Mouse (Mus musculus) left cerebral cortex, adult 9 months (tissue): ENCODE measurements around the gene Sh3pxd2a.

Source experiments
- DNase-seq, 2 experiments: peaks; one replicate each; pipeline ENCODE4 v3.0.0; 2022; ENCODE audit warnings: low spot score in 2 of 2

The Sh3pxd2a gene

DNA sequence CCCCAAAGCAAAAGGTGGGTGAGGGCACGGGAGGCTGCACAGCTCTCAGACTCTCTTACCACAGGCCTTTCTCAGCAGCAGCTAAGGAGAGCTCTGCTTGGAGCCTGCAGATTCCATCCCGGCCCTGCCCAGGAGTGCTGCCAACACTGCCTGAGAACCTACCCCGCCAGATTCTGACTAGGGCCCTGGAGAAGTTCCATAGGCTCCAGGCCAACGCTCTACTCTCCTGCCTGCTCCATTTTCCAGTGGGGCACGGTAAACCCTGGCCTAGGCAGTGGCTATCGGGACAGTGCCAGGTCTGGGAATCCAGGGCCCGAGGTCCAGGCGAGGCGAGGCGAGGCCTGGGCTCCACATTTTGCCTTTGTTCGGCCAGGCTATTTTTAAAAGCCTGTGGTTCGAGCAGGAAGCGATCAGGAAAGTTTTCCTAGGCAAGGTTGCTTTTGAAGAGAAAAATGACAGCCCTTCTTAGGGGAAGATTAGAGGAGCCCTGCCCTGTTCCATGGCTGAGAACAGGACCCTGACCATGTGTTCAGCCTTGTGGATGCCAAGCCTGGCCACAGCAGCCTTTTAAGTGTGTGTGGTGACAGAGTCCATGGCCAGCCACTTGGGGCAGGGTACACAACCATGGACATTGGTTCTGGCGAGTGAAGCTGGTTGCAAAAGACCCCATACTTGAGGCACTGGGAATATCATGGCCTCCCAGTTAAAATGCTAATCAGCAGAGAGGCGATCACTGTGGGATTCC, 184.2 kb downstream of the Sh3pxd2a start:
- peak in 1 of 2 experiments; percentile 89 for DNase-seq

DNA sequence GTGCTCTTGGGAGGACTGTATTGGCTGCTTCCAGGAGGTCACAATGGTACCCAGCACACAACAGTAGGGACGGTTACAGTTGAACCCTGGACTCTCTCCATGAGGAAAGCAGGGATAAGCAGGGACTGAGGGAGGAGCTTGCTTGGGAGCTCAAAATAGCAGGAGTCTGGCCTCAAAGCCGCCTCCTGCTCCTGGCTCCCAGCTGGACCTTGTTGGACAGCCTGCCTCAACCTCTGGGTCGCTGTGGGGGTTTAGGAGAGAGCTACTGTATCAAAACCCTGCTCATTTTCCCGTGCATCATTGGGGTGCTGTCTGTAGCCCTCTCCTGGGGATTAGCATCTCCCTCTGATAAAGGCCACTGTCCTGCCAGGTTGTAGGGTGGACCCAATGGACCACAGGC, 184.8 kb downstream of the Sh3pxd2a start:
- DNase-seq, result no peak

DNA sequence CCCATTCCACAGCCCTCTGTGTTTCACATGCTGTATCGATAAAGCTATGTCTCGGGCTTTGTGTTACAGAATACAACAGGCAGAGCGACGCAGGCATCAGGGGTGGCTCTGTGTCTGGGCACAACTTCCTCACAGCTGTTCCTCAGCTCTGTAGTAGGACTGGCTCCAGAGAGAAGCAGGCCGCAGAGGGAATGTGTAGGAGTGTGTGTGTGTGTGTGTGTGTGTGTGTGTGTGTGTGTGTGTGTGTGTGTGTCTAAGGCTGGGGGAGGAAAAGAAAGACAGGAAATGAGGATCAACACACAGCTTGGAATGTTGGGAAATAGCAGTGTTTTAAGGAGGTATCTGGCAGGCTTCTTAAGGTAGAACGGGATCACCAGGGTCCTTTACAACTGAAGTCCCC, 187.5 kb downstream of the Sh3pxd2a start:
- peak in 1 of 2 experiments; percentile 78 for DNase-seq

DNA sequence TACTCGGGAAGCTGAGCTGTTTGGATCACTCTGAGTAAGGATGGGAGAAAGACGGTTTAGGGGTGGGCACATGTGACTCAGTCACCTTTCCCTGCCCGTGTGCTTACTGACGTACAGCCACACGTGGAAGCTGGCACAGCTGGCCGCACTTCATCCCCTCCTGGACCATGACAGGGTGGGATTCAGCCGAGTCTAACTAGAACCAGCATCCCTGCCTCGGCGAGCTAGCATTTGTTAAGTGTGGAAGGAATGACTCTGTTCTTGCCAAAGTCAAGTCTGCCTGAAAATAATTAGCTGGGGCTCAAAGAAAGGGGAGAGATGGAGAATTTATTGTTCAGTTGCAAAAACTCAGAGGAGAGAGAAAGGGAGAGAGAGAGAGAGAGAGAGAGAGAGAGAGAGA, 193.7 kb downstream of the Sh3pxd2a start:
- DNase-seq, result no peak

DNA sequence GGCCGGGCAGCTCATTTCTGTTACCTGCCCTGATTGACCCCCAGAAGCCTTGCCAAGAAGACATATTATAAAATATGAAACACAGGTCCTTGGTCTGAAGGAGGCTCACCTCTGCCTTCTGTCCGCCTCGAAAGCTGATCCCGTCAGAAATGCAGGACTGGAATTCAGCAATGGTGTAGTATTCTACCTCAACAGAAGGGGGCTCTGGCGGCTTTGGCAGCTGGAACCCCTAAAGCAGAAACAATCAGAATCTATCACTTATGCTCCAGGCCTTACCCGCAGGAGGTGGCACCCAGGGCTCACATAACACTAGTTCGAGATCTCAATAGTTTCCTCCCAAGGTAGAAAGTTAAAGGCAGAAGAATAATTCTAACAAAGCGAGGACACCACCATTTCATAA, 194.5 kb downstream of the Sh3pxd2a start:
- DNase-seq, result no peak

DNA sequence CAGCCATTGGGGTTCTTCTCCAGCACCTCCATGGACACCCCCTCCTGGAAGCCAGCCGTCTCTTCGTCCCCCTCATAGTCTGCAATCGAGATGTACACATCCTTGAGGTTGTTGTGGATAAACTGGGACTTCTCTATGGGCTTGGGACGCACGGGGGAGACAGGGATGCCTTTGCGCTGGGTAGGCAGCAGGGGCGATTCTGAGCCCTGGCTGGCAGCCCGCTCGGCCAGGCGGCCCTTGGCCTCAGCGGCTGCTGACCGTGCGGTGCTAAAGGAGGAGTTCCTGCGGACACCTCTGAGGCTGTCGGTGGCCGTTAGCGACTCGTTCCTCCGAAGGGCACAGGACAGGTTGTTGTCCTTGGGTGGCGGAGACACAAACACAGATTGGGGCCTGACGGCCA, 197.1 kb downstream of the Sh3pxd2a start:
- no peak for DNase-seq

DNA sequence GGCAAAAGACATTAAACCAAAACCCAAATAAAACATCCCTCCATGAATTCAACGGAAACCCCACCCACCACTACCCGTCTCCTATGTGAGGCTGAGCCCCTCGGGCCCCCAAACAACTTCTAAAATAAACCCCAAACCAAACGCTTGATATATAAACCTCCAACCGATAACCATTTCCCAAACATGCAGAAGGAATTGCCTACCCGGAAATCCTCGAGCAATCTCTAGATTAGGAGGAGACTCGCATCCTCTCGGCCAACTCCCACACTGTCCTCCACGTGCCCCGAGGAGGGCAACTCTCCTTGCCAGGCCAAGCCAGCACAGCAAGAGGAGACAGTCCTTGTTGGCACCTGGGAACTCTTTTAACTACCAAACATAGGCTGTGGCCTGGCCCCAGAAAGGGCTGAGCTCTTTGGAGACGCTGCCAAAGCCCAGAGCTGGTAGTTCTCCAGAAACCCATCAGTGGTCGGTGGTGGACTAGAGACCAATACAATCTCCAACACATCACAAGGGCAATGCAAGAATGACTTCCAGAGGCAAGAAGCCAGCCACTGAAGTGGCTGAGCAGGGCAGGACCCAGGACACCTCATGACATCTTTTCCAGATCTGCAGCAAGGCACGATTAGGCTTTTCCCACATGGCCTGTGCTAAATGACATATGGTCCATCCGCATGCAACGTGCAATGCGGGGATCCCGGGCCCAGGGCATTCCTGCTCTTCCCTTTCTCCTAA, 198.0 kb downstream of the Sh3pxd2a start:
- DNase-seq, result no peak

DNA sequence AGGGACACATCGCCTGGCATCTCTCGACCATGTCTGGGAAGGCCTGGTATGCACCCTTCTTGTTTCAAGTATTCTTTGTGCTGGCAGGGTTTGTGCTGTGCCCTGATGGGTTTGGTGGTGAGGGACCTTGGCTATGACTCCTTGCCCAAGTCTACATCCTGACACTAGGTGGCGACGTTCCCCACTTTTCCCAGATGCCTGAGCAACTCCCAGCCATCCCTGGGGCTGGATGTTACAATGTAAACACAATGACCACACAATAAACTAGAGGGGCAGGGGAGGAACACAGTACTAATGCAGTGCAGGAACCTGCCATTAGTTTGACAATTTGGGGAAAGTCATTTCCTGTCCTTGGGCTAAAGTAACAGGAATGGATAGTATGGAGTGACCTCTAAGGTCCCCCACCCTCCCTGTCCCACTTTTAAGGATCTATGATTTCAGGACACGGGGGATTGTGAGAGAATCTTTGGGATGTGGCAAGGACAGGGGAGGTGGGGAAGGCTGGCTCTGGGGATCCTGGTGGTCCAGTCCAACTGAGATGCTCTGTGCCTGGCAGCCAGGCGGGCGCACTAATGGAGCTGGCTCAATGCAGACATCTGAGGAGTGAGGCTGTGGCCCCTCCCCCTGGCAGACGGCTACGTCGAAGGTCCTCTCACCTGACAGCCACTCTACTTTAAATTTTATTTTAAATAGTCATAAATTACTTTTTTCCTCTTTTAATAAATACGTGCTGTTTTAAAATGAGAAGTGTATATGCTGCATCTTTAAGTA, 199.7 kb downstream of the Sh3pxd2a start:
- DNase-seq, result peak in 1 of 2 experiments; percentile 76

DNA sequence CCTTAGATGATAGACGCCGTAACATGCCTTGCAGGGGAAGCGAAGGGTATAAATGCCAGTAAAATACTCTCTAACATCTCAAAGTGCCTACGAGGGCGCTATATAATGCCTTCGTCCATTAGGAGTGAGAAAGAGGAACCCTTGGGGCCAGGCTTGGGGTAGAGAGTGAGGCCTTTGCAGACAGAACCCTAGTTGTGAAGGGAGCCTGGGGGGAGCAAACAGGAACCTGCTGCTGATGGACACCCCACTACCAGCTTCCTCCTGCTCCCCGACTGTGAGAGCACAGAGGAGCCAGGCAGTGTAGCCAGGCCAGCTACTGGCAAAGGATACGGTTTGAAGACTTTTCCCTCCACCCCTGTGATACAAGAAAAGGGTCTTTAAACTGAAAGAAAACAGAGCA, 200.6 kb downstream of the Sh3pxd2a start:
- no peak for DNase-seq

DNA sequence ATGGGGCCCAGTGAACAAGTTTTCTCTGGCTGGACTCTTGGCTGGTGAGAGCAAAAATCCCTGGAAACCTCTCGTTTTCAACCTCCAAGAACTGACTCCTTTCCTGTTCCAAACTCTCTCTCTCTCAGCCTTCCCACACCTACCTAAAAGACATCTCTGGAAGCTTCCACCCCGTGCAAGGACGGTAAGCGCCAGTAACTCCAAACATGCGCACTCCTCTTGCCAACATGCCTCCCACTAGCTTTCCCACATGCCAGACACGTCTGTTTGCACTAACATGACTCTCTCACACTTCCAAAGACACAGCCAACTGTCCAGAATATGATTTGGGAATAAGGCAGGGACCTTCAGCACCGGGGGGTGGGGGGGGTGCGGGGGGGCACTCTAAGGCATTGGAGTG, 203.0 kb downstream of the Sh3pxd2a start:
- peak in 1 of 2 experiments; percentile 60 for DNase-seq

DNA sequence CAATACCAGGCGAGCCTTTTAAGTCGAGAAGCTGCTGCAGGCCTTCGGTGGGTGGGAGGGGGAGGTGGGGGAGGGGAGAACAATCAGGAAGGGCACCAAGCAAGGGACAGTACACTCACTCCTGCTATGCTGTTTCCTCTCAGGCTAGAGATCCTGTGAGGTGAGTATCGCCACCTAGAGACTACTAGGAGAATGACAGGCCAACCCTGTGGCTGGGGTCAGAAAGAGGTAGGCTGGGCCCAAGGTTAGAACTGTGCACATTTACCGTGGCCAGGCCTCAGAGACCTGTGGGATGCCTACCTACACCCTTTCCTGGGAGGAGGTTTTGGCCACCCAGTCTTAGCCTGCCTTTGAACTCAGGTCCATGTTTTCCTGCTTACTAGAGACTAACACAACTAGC, 204.6 kb downstream of the Sh3pxd2a start:
- no peak for DNase-seq

DNA sequence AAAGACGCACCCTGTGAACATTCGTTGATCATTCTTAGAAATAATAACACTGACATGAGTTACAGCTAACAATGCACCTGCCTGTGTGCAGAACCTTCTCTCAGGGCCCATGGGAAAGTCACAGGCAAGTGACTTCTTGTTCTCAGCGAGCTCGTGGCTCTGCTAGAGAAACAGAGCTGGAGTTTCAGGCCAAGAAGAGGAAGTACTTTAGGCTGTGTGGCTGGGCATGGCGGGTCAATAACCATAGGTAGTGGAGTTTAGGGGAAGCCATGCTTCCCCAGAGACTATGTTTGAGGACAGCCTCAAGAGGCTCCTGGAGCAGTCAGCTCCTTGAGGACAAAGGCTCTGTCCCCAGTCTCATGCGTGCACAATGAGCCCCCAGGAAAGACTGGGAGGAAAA, 208.3 kb downstream of the Sh3pxd2a start:
- DNase-seq, result no peak

DNA sequence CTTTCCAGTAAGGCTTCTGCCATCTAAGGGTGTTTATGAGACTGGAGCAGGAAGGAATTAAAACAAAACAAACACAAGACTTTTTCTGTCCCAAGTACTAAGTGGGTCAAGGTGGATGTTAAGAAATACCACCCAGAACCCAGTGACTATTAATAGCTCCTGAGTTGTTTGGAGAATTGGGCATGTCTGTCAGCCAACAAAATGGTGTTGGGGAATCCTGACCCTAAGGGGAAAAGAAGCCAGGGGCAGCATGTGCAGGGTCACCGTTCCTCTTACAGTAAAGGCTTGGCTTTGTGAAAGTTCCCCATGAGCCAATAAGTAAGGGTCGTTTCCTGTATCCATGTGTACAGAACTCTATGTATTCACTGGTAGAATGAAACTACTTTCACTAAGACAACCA, 209.2 kb downstream of the Sh3pxd2a start:
- DNase-seq, result no peak

DNA sequence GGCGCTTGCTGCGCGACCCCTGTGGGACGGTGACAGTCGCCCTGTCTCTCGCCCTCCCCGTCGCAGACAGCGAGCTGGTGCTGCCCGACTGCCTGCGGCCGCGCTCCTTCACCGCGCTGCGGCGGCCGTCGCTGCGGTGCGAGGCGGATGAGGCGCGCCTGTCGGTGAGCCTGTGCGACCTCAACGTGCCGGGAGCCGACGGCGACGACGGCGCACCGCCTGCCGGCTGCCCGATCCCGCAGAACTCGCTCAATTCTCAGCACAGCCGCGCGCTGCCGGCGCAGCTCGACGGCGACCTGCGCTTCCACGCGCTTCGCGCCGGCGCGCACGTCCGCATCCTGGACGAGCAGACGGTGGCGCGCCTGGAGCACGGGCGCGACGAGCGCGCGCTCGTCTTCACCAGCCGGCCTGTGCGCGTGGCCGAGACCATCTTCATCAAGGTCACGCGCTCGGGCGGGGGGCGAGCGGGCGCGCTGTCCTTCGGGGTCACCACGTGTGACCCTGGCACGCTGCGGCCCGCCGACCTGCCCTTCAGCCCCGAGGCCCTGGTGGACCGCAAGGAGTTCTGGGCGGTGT, 211.1 kb downstream of the Sh3pxd2a start:
- no peak for DNase-seq

DNA sequence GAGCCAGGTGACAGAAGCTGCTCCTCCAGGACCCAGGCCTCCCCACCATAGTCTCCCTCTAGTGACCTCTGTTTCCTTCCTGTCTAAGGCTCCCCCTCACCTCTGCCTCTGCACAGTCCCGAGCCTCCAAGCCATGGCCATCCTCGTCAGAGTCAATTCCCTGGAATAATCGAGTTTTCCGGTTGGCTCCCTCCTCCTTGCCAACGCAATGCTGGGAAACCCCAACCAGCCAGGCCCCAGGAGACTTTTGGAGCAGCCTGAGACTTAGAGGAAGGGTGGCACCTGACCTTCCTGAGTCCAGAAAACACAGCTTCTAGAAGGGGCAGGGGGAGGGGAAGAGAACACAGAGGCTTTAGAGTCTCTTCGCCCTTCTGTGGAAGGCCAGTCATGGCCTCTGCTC, 213.3 kb downstream of the Sh3pxd2a start:
- no peak for DNase-seq

DNA sequence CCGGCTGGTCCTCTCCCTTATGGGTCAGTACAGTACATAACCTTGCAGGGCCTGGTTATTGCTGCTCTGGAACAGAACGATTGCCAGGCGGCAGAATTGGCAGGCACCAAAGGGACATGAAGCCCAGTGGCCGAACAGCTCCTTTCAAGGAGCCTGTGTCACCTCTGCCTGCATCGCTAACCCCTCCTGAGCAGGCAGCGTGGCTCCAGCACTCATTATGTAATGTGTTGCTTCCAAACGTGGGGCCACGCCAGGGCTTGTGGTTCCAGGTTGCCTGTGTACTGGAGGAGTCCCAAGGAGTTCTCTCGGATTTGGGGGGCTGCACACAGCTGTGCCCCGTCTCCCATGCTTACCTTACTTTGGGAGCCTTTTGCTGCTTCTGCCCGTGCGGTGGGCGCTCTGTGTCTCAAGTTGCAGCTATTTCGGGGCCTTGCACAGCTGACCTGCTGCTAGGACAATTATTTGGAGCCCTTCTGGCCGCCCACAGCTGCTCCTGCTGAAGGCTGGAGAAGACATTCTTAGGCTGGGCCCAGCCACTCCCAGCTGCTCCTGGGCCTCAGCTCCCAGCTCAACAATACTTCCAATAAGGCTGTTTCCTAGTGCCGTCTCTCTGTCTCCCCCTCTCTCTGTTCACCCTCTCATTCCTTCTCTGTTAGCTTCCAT, 215.2 kb downstream of the Sh3pxd2a start:
- DNase-seq, result no peak

DNA sequence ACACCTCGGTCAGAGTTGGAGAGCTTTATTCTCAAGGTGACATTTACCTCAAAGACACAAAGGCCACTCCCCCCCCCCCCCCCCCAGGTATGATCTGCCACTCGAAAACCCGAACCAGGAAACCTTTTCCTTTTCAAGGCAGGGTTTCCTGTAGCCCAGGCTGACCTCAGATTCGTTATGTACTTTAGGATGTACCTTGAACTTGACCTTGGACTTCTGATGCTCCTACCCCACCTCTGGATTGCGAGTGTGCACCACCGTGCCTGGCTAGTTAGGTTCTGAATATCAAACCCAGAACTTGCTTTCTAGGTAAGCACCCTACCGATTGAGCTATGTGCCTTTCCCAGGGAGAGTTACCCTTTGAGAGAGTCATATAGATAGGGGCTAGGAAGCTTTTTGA, 215.9 kb downstream of the Sh3pxd2a start:
- DNase-seq, result no peak

DNA sequence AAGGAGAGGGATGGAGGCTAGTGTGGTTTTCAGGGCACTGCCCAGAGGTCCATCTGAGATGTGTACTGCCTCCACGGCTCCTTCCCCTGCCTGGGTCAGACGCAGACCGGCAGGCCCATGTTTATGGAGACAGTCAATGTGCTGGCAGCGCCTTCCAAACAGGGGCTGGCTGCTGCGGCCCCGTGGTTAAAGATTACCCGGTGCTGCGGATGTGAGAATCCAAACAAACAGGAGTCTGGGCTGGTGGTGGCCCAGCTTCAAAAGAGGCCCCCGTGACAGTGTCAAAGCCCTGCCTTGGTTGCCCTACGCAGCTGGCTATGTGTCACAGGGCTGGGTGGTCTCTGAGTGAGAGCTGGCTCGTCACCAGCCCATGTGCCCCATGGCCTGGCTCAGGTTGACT, 216.4 kb downstream of the Sh3pxd2a start:
- no peak for DNase-seq

DNA sequence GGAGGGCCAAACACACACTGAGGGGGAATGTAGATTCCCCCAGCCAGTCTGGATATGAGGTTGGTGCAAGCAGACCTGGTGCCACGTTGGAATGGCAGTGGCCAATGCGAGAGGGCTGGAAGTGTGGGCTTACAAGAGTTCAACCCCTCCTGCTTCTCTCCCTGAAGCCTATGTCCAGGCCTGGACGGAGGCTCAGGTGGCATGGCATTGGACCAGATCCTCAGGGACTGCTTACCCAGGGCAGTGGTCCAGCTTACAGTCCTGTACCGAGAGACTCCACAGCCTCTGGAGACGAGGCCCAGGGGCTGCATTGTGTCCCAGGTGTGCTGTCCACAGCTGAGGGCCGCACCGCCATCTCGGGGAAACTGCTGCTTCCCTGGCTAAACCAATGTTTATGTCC, 218.7 kb downstream of the Sh3pxd2a start:
- DNase-seq, result no peak

DNA sequence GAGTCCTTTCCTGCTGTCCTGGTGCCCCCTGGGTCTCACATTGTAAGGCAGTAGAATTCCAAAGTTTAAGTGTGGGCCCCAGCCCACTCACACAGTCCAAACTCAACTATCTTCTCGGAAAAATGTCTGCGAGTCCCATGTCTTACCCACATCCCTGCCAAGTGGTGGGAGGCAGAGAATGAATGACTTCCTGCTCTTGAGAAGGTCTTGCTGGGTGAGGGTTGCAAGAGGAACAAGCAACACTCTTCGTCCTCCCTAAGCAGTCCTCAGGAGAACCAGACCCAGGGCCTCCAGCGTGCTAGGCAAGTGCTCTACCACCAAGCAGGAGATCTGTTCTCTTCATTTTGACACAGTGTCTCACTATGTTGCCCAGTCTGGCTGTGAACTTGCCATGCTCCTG, 222.0 kb downstream of the Sh3pxd2a start:
- no peak for DNase-seq

DNA sequence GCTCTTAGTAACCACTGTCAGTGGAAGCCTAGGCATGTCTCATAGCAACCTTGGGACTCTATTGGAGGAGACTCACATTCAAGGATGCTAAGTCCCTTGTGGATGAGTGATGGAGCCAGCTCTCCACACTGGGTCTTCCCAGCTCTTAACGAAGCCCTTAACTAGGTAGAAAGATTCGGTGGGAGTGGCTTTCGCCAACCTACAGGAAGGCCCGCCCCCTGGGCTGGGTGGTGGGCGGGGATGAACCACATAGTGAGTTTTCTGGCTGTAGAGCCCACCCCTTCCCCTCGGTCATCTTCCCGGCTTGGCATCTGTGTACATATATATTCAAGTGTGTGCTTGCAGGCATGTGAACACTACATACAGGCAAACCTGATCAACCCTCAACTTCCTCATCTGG, 223.2 kb downstream of the Sh3pxd2a start:
- no peak for DNase-seq

DNA sequence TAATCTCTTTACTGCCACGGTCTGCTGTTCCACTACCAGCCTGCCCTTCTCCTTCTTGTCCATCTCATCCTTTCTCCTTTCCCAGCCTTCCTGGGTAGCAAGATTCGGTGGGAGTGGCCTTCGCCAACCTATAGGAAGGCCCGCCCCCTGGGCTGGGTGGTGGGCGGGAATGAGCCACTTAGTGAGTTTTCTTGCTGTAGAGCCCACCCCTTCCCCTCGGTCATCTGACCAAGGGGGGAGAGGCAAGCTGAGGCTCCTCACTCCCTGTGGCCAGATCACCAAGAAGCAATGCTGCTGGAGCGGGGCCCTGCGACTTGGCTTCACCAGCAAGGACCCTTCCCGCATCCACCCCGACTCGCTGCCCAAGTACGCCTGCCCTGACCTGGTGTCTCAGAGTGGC, 224.1 kb downstream of the Sh3pxd2a start:
- DNase-seq, result no peak
